Mouse (Mus musculus) thymus, adult 2 months (tissue): Measurements from ENCODE around the gene Lgalsl.

Source experiments
- CTCF ChIP-seq: fragments of 200-500 bp; IDR thresholded peaks from 2 replicates; pipeline ENCODE4 v1.5.1; 2012; ENCODE audit warnings: mild to moderate bottlenecking, control low read depth, low read length, moderate library complexity, borderline replicate concordance; ENCODE audit not compliant: control insufficient read depth, poor library complexity, insufficient read depth; ENCODE audit errors: extremely low read depth
- POLR2A ChIP-seq: fragments of 200-500 bp; IDR thresholded peaks from 2 replicates; pipeline ENCODE4 v1.6.1; 2012; ENCODE audit warnings: mild to moderate bottlenecking, low read length, control low read depth, moderate library complexity; ENCODE audit not compliant: control insufficient read depth, poor library complexity, insufficient read depth; ENCODE audit errors: extremely low read depth

GRCm38 (mm10) chr11:20877578-20878096, 46.8 kb upstream of the Lgalsl start:
- TF ChIP-seq CTCF (no peak), POLR2A (no peak)
